Mouse (Mus musculus) cerebellum, adult (tissue): Measurements from ENCODE around the gene Dnajc13.

Source experiments
- ATAC-seq: cut with Nextera tagmentation; 2 replicates; pipeline ENCODE4 v1.9.2; 2017; ENCODE audit warnings: mild to moderate bottlenecking, moderate library complexity, mixed read lengths; ENCODE audit not compliant: insufficient number of reproducible peaks, low FRiP score, low TSS enrichment

Dnajc13 gene

GRCm38 (mm10) chr9:104262823-104263352 is at the start of gene Dnajc13:
Gene Dnajc13, minus strand, starts transcription at chr9:104262930.
- ATAC-seq: peak; percentile 92

- ATAC-seq: no peak
These were observed 44.0 kb upstream of the Dnajc13 start for GRCm38 (mm10) chr9:104306734-104307133.

GRCm38 (mm10) chr9:104305333-104306111 is 42.8 kb upstream of the Dnajc13 start:
- ATAC-seq: no peak

GRCm38 (mm10) chr9:104304800-104305199 is 42.1 kb upstream of the Dnajc13 start:
- ATAC-seq: no peak

GRCm38 (mm10) chr9:104304376-104304775 is 41.6 kb upstream of the Dnajc13 start:
- no peak for ATAC-seq

DNA sequence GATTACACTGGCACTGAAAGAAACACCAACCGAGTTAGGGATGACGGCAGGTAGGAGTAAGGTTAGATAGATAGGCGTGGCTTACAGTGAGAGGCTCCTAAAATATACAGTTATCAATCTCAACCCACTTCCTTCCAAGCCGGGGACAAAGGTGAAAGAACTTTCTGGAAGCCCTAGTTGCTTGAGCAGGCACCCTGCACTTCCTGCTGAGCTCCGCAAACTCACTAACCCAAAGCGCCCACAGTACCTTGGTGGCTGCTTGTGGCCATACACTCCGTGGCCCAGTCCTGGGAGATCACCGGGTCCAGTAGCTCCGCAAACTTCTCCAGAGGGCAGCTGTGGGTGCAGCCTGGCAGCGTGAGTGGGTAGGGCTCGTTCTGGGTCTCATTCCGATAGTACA is 37.8 kb upstream of the Dnajc13 start:
- ATAC-seq: no peak

DNA sequence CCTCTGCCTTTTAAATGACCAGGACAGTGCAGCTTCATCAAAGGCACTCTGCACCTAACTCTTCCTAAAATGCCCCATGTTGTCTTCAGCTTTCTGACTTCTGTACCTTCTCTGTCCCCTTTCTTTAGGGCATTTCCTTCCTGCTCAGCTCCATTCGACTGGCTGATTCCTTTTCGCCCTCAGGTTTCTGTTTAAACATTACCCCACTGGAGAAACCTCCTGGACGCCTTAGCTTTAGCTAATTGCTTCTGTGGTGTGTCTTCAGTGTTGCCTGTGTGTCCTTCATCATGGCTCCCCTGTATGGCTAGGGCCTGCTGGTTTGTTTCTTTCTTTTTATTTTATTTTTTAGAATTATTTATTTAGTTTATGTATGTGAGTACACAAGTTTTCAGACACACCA is 34.3 kb upstream of the Dnajc13 start:
- no peak for ATAC-seq

GRCm38 (mm10) chr9:104284934-104285333 is 22.2 kb upstream of the Dnajc13 start:
- no peak for ATAC-seq

- no peak for ATAC-seq
These were observed 19.8 kb upstream of the Dnajc13 start for GRCm38 (mm10) chr9:104282536-104282935.

DNA sequence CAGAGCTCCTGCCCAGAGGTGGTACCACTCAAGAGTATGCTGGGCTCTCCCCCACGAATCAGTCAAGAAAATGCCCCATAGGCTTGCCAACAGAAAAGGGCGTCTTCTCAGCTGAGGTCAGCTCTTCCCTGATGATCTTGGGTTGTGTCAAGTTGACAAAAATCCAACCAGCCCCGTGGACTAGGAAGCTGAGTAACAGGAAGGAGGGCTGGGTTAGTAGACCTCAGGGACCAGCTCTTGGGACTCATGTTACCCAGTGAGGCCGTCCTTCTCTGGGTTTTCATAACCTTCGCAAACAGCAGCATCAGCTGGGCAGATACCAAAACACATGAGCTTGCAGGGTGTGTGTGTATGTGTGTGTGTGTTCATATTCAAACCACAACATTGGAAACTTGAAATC is 19.0 kb upstream of the Dnajc13 start:
- ATAC-seq: no peak

GRCm38 (mm10) chr9:104280725-104281495 is 18.2 kb upstream of the Dnajc13 start:
- no peak for ATAC-seq

- ATAC-seq: no peak
These were observed 14.9 kb upstream of the Dnajc13 start for GRCm38 (mm10) chr9:104277528-104278162.

GRCm38 (mm10) chr9:104275084-104275785 is 12.5 kb upstream of the Dnajc13 start:
- ATAC-seq: no peak

- ATAC-seq: no peak
These were observed 9.3 kb upstream of the Dnajc13 start for GRCm38 (mm10) chr9:104272057-104272456.

GRCm38 (mm10) chr9:104271642-104272041 is 8.9 kb upstream of the Dnajc13 start:
- ATAC-seq: no peak

- ATAC-seq: no peak
These were observed 7.2 kb upstream of the Dnajc13 start for GRCm38 (mm10) chr9:104269944-104270343.

- ATAC-seq: no peak
These were observed 6.7 kb upstream of the Dnajc13 start for GRCm38 (mm10) chr9:104269349-104269871.

DNA sequence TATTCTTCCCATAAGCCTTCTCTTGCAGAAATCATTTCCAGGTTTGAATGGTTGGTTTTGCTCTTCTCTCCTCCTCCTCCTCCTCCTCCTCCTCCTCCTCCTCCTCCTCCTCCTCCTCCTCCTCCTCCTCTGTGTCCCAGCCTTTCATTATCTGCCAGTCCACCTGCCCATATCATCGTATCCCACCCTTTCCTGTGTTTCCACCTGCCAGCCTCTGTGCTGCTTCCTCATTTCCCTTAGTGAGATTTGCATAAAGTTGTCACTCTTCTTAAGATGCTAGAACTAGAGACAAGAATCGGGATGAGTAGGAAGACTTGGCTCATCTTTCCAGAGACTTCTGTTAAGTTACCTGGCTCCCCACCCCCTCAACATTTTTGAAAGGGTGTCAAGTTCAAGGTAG is 1.8 kb upstream of the Dnajc13 start:
- ATAC-seq: no peak

GRCm38 (mm10) chr9:104262016-104262762 is 541 bp downstream of the Dnajc13 start:
- peak; percentile 55 for ATAC-seq
